Mouse (Mus musculus): ENCODE data around the gene Taar8c. TPM values are rescaled to one million over a fixed set of nuclear protein-coding genes. Genes with fewer than 3 reads are reported as not detected.
"Not testable (repeated sequence)": the region's sequence is repeated elsewhere in the genome, so short reads cannot be mapped to it uniquely, and the experiment has no call there.

Taar8c gene
- polyA plus RNA-seq, 1 experiment, result not detected

DNA sequence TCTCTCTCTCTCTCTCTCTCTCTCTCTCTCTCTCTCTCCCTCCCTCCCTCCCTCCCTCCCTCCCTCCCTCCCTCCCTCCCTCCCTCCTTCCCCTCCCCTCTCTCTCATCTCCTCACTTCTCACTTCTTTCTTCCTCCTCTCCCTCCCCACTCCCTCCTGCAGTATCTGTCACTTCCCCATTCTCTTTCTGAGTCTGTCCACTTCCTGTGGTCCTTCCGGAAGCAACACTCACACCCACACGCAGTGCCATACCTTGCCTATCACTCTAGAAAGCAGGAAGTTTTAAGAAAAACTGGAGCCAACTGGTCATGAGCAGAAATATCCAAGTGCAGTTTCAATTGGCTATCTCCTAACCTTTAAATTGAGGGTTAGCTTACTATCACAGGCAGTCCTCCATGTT is 31.4 kb upstream of the Taar8c start:
- H3K27me3 ChIP-seq (ENCODE audit: control insufficient read depth, insufficient read depth, insufficient read length), result no peaks in the 10 kb centered on the region

DNA sequence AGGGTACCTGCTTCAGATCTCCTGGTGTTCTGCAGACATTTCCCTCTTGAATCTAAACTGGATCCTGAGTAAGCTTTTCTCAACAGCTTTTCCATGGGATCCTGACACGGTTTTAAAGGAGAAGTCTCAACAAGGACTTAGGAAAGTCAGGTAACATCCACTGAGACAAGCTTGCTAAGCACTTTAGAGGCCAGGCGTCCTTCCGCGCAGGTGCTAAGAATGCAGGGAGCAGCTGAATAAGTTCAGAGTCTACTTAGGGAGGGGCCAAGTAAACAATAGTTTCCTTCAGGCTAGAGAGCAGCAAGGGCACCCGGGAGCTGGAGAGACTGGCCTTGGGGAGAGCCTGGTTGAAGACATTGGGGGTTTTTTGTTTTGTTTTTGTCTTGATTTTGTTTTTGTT is 30.6 kb upstream of the Taar8c start:
- Histone ChIP-seq H3K79me2 (ENCODE audit: control insufficient read depth, insufficient read depth) (no peaks in the 10 kb centered on the region), H3K36me3 (ENCODE audit: control insufficient read depth, insufficient read depth) (no peaks in the 10 kb centered on the region), H3K4me3 (ENCODE audit: insufficient read depth, poor library complexity, severe bottlenecking) (no peak overlapping the region), H3K27me3 (ENCODE audit: control insufficient read depth, insufficient read depth, insufficient read length) (no peaks in the 10 kb centered on the region), H3K79me3 (ENCODE audit: low read depth) (no peaks in the 10 kb centered on the region), H3ac (ENCODE audit: control insufficient read depth, insufficient read length, low read depth) (no peak overlapping the region)
- TF ChIP-seq MYOG (IDR thresholded peaks at IDR 0.05; ENCODE audit: control insufficient read depth, extremely low read depth, insufficient read length), result no peak
- TF ChIP-seq CTCF (IDR thresholded peaks at IDR 0.05; ENCODE audit: control insufficient read depth, insufficient read depth, insufficient read length), result no peak
- TF ChIP-seq MAX (IDR thresholded peaks at IDR 0.05), result no peak
- no peak for TF ChIP-seq MYOD1 (IDR thresholded peaks at IDR 0.05; ENCODE audit: control insufficient read depth, insufficient read length, low read depth)
- no peak for TF ChIP-seq FOSL1 (IDR thresholded peaks at IDR 0.05; ENCODE audit: insufficient read depth, low read length, poor library complexity, severe bottlenecking)
- no peak for TF ChIP-seq CEBPB (IDR thresholded peaks at IDR 0.05; ENCODE audit: low read depth)
- TF ChIP-seq USF1 (IDR thresholded peaks at IDR 0.05; ENCODE audit: low read depth), result no peak

More for the DNA sequence above, 31.4 kb upstream of the Taar8c start:
- Histone ChIP-seq H3ac (ENCODE audit: control insufficient read depth, insufficient read length, low read depth) (no peak overlapping the region), H3K79me3 (ENCODE audit: low read depth) (no peaks in the 10 kb centered on the region), H3K79me2 (ENCODE audit: control insufficient read depth, insufficient read depth) (no peaks in the 10 kb centered on the region), H3K4me3 (ENCODE audit: insufficient read depth, poor library complexity, severe bottlenecking) (no peak overlapping the region), H3K36me3 (ENCODE audit: control insufficient read depth, insufficient read depth) (no peaks in the 10 kb centered on the region)
- TF ChIP-seq USF1 (IDR thresholded peaks at IDR 0.05; ENCODE audit: low read depth) (no peak), CEBPB (IDR thresholded peaks at IDR 0.05; ENCODE audit: low read depth) (no peak), MYOD1 (IDR thresholded peaks at IDR 0.05; ENCODE audit: control insufficient read depth, insufficient read length, low read depth) (no peak), MAX (IDR thresholded peaks at IDR 0.05) (no peak), FOSL1 (IDR thresholded peaks at IDR 0.05; ENCODE audit: insufficient read depth, low read length, poor library complexity, severe bottlenecking) (no peak), MYOG (IDR thresholded peaks at IDR 0.05; ENCODE audit: control insufficient read depth, extremely low read depth, insufficient read length) (no peak), CTCF (IDR thresholded peaks at IDR 0.05; ENCODE audit: control insufficient read depth, insufficient read depth, insufficient read length) (no peak)

DNA sequence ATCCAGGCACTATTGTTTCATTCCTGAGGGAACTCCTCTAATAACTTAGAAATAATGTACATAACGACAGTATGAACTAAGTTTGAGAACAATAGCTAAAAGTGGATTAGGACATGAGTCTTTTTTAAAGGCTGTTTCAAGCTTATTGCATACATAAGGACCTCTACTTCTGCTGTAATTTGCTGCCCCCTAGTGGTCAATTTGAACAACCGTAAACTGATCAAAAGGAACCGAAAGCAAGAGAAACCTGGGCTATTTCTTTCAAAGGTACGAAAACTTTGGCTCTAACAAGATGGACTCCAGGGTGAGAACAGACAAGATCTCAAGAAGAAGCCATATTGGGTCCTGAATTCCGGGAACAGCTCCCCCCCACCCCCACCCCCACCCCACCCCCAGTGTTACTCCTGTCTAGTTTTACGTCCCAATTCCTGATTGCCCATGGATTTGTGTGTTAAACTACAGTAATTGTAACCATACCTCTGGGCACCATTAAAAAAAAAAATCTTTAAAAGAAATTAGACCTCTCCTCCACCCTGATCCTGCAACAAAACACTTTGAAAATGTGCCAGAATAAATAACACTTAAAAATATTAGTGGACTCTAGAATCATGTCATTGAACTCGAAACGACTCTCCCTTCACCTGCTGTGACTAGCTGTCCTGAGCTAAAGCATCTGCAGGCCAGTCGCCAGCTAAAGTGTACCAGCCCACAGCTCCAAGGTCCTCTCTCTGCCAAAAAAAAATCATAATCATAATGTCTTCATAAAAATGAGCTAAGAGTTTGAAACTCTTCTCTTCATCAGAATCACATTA is 29.9 kb upstream of the Taar8c start:
- Histone ChIP-seq H3K79me2 (ENCODE audit: control insufficient read depth, insufficient read depth) (no peaks in the 10 kb centered on the region), H3K79me3 (ENCODE audit: low read depth) (no peaks in the 10 kb centered on the region), H3K36me3 (ENCODE audit: control insufficient read depth, insufficient read depth) (no peaks in the 10 kb centered on the region), H3ac (ENCODE audit: control insufficient read depth, insufficient read length, low read depth) (no peak overlapping the region), H3K4me3 (ENCODE audit: insufficient read depth, poor library complexity, severe bottlenecking) (no peak overlapping the region), H3K27me3 (ENCODE audit: control insufficient read depth, insufficient read depth, insufficient read length) (no peaks in the 10 kb centered on the region)
- no peak for TF ChIP-seq MYOD1 (IDR thresholded peaks at IDR 0.05; ENCODE audit: control insufficient read depth, insufficient read length, low read depth)
- TF ChIP-seq FOSL1 (IDR thresholded peaks at IDR 0.05; ENCODE audit: insufficient read depth, low read length, poor library complexity, severe bottlenecking), result no peak
- TF ChIP-seq USF1 (IDR thresholded peaks at IDR 0.05; ENCODE audit: low read depth), result no peak
- TF ChIP-seq CEBPB (IDR thresholded peaks at IDR 0.05; ENCODE audit: low read depth), result no peak
- no peak for TF ChIP-seq CTCF (IDR thresholded peaks at IDR 0.05; ENCODE audit: control insufficient read depth, insufficient read depth, insufficient read length)
- no peak for TF ChIP-seq MYOG (IDR thresholded peaks at IDR 0.05; ENCODE audit: control insufficient read depth, extremely low read depth, insufficient read length)
- TF ChIP-seq MAX (IDR thresholded peaks at IDR 0.05), result no peak

DNA sequence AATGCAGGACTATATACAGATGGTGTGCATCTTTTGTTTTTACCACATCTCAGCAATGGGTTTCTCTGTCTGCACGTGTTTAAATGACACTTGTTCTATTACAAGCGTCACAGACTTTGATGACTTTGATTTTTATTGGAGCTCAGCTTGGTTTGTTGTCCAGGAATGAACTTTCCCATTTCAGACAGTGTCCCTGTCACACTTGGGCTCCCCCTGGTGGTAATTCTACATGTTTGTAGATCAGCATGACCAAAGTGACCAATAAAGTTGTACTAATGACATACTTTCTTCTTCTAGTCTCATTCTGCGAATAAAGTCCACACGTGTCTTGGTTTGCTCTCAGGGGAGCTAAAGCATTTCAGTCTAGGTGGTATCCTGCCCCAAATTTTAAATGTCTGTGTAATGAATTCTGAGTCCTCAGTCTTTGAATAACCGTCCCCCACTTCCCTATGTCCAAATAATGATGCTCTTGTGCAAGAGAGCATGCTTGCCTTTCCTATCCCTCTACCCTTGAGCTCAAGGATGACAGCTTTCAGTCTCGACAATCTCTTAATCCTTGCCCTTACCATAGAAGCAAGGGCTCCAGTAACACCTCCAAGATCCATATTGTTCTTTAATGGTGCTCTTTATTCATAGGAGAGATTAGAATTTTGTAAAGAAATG is 9.5 kb upstream of the Taar8c start:
- H3ac ChIP-seq (ENCODE audit: control insufficient read depth, insufficient read length, low read depth), result no peak overlapping the region
- H3K27me3 ChIP-seq (ENCODE audit: control insufficient read depth, insufficient read depth, insufficient read length), result no peaks in the 10 kb centered on the region
- no peak for TF ChIP-seq USF1 (IDR thresholded peaks at IDR 0.05; ENCODE audit: low read depth)
- TF ChIP-seq FOSL1 (IDR thresholded peaks at IDR 0.05; ENCODE audit: insufficient read depth, low read length, poor library complexity, severe bottlenecking), result no peak
- no peak for TF ChIP-seq MYOD1 (IDR thresholded peaks at IDR 0.05; ENCODE audit: control insufficient read depth, insufficient read length, low read depth)
- no peak for TF ChIP-seq CTCF (IDR thresholded peaks at IDR 0.05; ENCODE audit: control insufficient read depth, insufficient read depth, insufficient read length)
- no peak for TF ChIP-seq MYOG (IDR thresholded peaks at IDR 0.05; ENCODE audit: control insufficient read depth, extremely low read depth, insufficient read length)
- no peak for TF ChIP-seq MAX (IDR thresholded peaks at IDR 0.05)
- TF ChIP-seq CEBPB (IDR thresholded peaks at IDR 0.05; ENCODE audit: low read depth), result no peak

DNA sequence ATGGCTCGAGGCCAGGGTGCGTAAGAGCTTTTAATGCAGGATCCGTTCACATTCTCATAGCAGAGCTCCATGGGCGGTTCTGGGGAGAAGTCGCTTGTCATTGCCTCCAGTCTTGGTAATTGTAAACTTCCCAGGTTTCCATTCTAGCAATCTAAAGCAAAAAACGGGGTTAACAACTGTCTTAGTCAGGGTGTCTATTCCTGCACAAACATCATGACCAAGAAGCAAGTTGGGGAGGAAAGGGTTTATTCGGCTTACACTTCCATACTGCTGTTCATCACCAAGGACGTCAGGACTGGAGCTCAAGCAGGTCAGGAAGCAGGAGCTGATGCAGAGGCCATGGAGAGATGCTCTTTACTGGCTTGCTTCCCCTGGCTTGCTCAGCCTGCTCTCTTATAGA is 7.7 kb upstream of the Taar8c start, which contains the start of gene Taar9:
Taar9 (minus strand) TSS at position 101 of the 400 bp plus-strand sequence.
- H3K79me3 ChIP-seq (ENCODE audit: low read depth); H3K36me3 ChIP-seq (ENCODE audit: control insufficient read depth, insufficient read depth); H3K27me3 ChIP-seq (ENCODE audit: control insufficient read depth, insufficient read depth, insufficient read length); H3ac ChIP-seq (ENCODE audit: control insufficient read depth, insufficient read length, low read depth); H3K4me3 ChIP-seq (ENCODE audit: insufficient read depth, poor library complexity, severe bottlenecking); H3K79me2 ChIP-seq (ENCODE audit: control insufficient read depth, insufficient read depth): not testable (repeated sequence)

More for the DNA sequence above, 9.5 kb upstream of the Taar8c start:
- no peaks in the 10 kb centered on the region for H3K36me3 ChIP-seq (ENCODE audit: control insufficient read depth, insufficient read depth)
- no peaks in the 10 kb centered on the region for H3K79me3 ChIP-seq (ENCODE audit: low read depth)
- H3K79me2 ChIP-seq (ENCODE audit: control insufficient read depth, insufficient read depth), result no peaks in the 10 kb centered on the region
- no peak overlapping the region for H3K4me3 ChIP-seq (ENCODE audit: insufficient read depth, poor library complexity, severe bottlenecking)
